Mouse (Mus musculus): ENCODE measurements around the gene Kif18a. TPM values are rescaled to one million over a fixed set of nuclear protein-coding genes. Genes with fewer than 3 reads are reported as not detected.

Gene Kif18a
- polyA plus RNA-seq (2015; fragmentation: Nextera tagmentation; extraction: Ambion mirVana) = 3.3 and 6.7 TPM in 2 replicates

DNA sequence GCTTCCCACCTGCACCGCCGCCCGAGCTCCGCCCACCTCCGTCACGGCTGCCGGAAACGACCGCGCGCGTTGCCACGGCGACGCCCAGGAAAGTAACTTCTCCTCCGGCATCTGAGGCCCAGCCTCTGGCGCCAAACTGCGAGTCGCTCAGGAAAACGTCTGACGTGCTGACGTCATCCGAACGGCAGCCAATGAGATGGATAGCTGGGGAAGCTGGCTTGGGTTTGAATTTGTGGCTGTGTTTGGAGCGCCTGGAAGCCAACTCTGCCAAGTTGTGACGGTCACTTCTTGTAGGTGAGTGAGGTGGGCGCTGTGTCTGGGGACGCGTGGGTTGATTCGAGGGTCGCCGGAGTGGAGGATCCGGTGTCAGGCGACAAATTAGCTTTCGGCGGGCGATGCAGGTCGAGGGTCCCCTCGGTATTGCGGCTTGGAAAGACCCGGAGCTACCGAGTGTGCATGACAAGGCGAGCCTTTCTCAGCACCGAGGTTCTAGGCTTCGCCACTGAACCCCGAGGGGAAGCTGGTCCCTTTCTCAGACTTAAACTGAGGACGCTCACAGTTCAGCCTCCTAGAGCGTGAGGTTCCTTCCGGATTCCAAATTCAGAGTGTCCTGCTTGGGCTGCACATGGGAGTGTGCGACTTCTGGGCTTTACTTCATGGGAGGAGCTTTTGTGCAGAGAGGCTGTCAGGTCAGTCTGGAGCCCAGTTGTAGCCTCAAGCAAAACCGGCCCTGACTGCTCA lies at the start of gene Kif18a, which contains the start of gene Mettl15:
Kif18a (plus strand) TSS at position 139 of the 741 bp plus-strand sequence.
Mettl15 (minus strand) TSS at position 149 of the 741 bp plus-strand sequence.
- peak within 1 kb of the TSS; percentile 69 for H3K9ac ChIP-seq (replicated peaks)
- H3K27me3 ChIP-seq (replicated peaks) = no peaks in the 10 kb centered on the region
- peak within 1 kb of the TSS; percentile 61 for H3K4me3 ChIP-seq (replicated peaks)
- H3K27ac ChIP-seq (replicated peaks) = peak within 1 kb of the TSS; percentile 81
- H3K4me2 ChIP-seq = peak within 1 kb of the TSS; percentile 90
- no peaks in the 10 kb centered on the region for H3K9me3 ChIP-seq (replicated peaks)
- ATAC-seq (ENCODE audit: low FRiP score) = peak; percentile 100
- H3K36me3 ChIP-seq = no peaks in the 10 kb centered on the region
- WGBS = under 1% methylated on average over 51 of the region's 51 CpGs
- peaks cover 12% of the 10 kb centered on the region for H3K4me1 ChIP-seq

DNA sequence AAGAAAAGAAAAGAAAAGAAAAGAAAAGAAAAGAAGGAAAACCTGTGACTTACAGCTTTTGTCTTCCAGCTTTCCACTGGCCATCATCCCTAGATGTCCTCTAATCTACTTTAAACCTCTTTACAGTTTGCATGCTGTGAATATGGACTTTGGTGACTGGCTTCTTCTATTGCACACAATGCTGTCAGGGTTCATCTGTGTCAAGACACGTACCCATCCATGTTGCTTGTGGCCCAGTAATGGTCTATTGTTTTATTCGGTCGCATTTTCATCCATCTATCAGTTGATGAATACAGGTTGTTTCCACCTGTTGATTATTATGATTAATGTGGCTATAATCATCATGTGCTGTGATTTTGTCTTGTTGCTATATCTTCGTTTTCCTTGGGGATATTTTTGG lies 46.7 kb upstream of the Kif18a start:
- Histone ChIP-seq H3K27ac (replicated peaks) (no peak overlapping the region), H3K4me1 (no peaks in the 10 kb centered on the region), H3K4me3 (replicated peaks) (no peak overlapping the region), H3K9me3 (replicated peaks) (no peaks in the 10 kb centered on the region), H3K27me3 (replicated peaks) (no peaks in the 10 kb centered on the region), H3K36me3 (no peaks in the 10 kb centered on the region), H3K9ac (replicated peaks) (no peak overlapping the region), H3K4me2 (no peak overlapping the region)
- no peak for ATAC-seq (ENCODE audit: low FRiP score)
- WGBS = 84% methylated on average over 4 of the region's 4 CpGs

DNA sequence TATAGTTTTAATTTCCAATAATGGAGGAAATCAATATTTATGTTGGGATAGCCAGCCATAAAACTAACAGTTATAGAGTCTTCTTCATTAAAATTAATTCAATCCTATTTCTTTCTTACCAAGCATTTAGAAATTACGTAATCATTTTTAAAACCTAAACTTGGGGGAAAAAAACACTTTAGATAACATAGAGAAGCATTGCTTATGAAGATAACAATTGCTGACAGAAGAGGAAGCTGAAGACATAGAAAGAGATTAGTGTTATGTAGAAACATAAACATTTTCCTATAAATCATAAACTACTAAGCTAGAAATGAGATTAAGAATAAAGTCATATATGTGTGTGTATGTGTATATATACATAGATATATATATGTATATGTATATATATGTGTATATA lies 44.8 kb upstream of the Kif18a start:
- H3K36me3 ChIP-seq = no peaks in the 10 kb centered on the region
- 92% methylated on average over 1 of the region's 1 CpGs for WGBS
- no peak overlapping the region for H3K4me3 ChIP-seq (replicated peaks)
- H3K27ac ChIP-seq (replicated peaks) = no peak overlapping the region
- no peak for ATAC-seq (ENCODE audit: low FRiP score)
- no peak overlapping the region for H3K4me2 ChIP-seq
- H3K27me3 ChIP-seq (replicated peaks) = no peaks in the 10 kb centered on the region
- H3K9me3 ChIP-seq (replicated peaks) = no peaks in the 10 kb centered on the region
- no peaks in the 10 kb centered on the region for H3K4me1 ChIP-seq
- H3K9ac ChIP-seq (replicated peaks) = no peak overlapping the region

DNA sequence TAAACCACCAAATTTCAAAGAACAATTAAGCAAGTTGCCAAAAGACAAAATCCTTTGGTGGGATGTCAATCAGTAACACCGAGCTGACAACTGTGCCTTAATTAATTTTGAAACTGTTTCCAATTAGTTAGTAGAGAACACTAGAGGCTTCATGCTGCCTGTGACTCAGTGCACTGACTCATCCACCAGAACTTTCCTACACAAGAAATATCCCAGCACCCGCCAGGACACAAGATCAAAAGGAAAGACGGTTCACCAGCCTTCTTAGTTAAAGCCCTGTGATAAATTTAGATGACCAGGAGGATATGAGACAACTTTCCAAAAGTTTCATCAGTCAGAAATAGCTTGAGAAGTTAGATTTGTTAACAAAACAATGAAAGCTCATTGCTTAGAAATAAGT lies 38.6 kb upstream of the Kif18a start:
- H3K27me3 ChIP-seq (replicated peaks) = no peaks in the 10 kb centered on the region
- no peak overlapping the region for H3K4me3 ChIP-seq (replicated peaks)
- H3K9me3 ChIP-seq (replicated peaks) = no peaks in the 10 kb centered on the region
- WGBS = 77% methylated on average over 3 of the region's 3 CpGs
- H3K4me1 ChIP-seq = no peaks in the 10 kb centered on the region
- no peaks in the 10 kb centered on the region for H3K36me3 ChIP-seq
- no peak overlapping the region for H3K4me2 ChIP-seq
- no peak for ATAC-seq (ENCODE audit: low FRiP score)
- H3K9ac ChIP-seq (replicated peaks) = no peak overlapping the region
- no peak overlapping the region for H3K27ac ChIP-seq (replicated peaks)

DNA sequence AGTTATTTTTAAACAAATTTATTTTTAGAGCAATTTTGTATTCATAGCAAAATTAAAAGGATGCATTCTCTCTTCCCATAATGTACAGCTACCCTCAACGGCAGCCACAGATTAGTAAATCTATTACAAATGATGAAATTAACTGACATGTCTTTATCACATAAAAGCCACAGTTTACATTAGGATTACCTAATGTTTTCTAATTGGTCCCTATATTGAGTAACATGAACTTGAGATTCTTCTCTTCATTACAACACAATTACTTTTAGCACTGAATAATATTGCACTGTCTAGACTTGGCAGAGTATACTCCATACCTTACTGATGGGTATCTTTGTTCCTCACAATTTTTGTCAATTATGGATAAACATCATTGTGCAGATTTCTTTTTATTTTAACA lies 17.8 kb upstream of the Kif18a start:
- Histone ChIP-seq H3K4me1 (no peaks in the 10 kb centered on the region), H3K27ac (replicated peaks) (no peak overlapping the region), H3K27me3 (replicated peaks) (no peaks in the 10 kb centered on the region), H3K9ac (replicated peaks) (no peak overlapping the region), H3K36me3 (no peaks in the 10 kb centered on the region), H3K9me3 (replicated peaks) (no peaks in the 10 kb centered on the region), H3K4me3 (replicated peaks) (no peak overlapping the region), H3K4me2 (no peak overlapping the region)
- ATAC-seq (ENCODE audit: low FRiP score) = no peak
- WGBS = 93% methylated on average over 1 of the region's 1 CpGs

DNA sequence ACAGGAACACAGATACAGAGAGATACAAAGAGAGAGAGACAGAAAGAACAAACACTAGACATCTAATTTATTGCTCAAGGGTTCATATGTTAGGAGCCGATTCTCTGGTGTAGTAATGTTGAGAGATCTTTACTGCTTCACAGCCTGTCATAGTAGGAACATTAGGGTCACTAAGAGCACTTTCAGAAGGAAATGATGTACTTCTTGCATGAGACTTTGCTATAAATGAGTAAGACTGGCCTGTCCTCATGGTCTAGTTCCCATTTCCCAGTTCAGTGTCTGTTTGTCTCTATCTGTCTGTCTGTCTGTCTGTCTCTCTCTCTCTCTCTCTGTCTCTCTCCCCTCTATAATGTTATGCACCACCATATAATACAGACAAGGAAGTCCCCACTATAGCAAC lies 7.4 kb upstream of the Kif18a start:
- H3K36me3 ChIP-seq = no peaks in the 10 kb centered on the region
- ATAC-seq (ENCODE audit: low FRiP score) = no peak
- H3K4me1 ChIP-seq = peaks cover 4% of the 10 kb centered on the region; the same call in 1 of the 2 replicates
- no peaks in the 10 kb centered on the region for H3K9me3 ChIP-seq (replicated peaks)
- WGBS = 69% methylated on average over 1 of the region's 1 CpGs
- H3K4me3 ChIP-seq (replicated peaks) = no peak overlapping the region
- H3K9ac ChIP-seq (replicated peaks) = no peak overlapping the region
- no peak overlapping the region for H3K4me2 ChIP-seq
- H3K27me3 ChIP-seq (replicated peaks) = no peaks in the 10 kb centered on the region
- H3K27ac ChIP-seq (replicated peaks) = no peak overlapping the region

DNA sequence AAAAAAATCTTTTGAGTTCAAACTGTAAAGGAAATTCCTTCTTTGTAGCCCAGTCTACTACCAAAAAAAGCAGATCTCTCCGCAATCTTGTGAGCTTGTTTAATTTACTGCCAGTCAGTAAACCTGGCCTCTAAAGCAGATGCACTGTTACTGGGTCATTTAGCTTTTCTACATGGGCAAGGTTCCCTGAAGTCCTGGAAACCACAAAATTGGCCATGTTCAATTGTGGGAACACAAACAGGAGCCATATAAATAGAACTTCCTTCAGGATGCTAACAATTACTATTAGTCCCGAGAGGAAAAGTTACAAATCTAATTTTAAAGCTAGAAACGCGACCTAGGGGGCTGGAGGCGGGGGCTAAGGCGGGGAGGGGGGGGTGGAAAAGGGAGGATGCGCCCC lies 2.9 kb upstream of the Kif18a start:
- peak overlapping the region; percentile 44 for H3K4me3 ChIP-seq (replicated peaks)
- no peaks in the 10 kb centered on the region for H3K9me3 ChIP-seq (replicated peaks)
- H3K9ac ChIP-seq (replicated peaks) = 0 out of 2 replicates have a peak overlapping the region, but pooled peaks have one; percentile 14
- WGBS = 0% methylated on average over 7 of the region's 7 CpGs
- peaks cover 12% of the 10 kb centered on the region for H3K4me1 ChIP-seq
- H3K27ac ChIP-seq (replicated peaks) = peak overlapping the region; percentile 51; the same call in 1 of the 2 replicates
- no peak for ATAC-seq (ENCODE audit: low FRiP score)
- peak overlapping the region; percentile 57 for H3K4me2 ChIP-seq
- H3K36me3 ChIP-seq = no peaks in the 10 kb centered on the region
- no peaks in the 10 kb centered on the region for H3K27me3 ChIP-seq (replicated peaks)

DNA sequence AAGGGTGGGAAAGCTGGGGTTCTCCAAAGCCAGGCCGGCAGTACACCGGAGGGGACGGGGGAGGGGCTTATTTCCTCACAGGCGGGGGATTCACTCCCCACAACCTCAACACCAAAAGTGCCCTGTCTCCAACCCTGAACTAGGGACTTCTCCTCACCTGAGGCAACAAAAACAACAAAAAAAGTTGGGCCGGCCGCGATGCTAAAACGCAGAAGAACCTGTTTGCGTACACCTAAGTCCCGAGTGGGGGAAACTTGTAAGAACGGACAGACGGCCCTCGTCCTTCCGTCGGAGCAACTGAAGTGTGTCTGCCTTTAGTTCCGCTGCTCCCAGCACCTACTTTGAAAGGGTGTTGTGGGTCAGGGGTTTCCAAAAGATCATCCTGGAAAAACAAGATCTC lies 2.5 kb upstream of the Kif18a start:
- peaks cover 12% of the 10 kb centered on the region for H3K4me1 ChIP-seq
- WGBS = 2% methylated on average over 16 of the region's 16 CpGs
- H3K9me3 ChIP-seq (replicated peaks) = no peaks in the 10 kb centered on the region
- H3K4me3 ChIP-seq (replicated peaks) = peak overlapping the region; percentile 44
- H3K9ac ChIP-seq (replicated peaks) = peak overlapping the region; percentile 14; the same call in 1 of the 2 replicates
- H3K36me3 ChIP-seq = no peaks in the 10 kb centered on the region
- no peak for ATAC-seq (ENCODE audit: low FRiP score)
- peak overlapping the region; percentile 51; the same call in 1 of the 2 replicates for H3K27ac ChIP-seq (replicated peaks)
- H3K4me2 ChIP-seq = peak overlapping the region; percentile 57
- H3K27me3 ChIP-seq (replicated peaks) = no peaks in the 10 kb centered on the region

DNA sequence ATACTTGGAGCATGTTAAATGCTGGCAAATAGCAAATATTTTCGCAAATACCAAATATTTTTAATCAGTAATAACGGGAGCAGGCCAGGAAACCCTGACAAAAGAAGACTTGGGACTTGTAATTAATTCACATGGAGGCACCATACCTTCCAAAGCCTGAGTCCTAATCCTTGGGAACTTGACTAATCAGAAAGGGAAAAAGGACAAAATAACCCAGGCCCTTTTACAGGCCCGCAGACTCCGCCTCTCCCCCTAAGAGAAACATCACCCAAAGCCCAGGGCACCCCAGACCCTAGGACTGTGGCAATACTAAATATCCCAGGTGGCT lies 302 bp upstream of the Kif18a start:
- Histone ChIP-seq H3K4me2 (peak overlapping the region; percentile 90), H3K27me3 (replicated peaks) (no peaks in the 10 kb centered on the region), H3K36me3 (no peaks in the 10 kb centered on the region), H3K9me3 (replicated peaks) (no peaks in the 10 kb centered on the region), H3K9ac (replicated peaks) (peak overlapping the region; percentile 69), H3K4me3 (replicated peaks) (peak overlapping the region; percentile 61), H3K4me1 (peaks cover 12% of the 10 kb centered on the region), H3K27ac (replicated peaks) (peak overlapping the region; percentile 81)
- no peak for ATAC-seq (ENCODE audit: low FRiP score)
- 5% methylated on average over 4 of the region's 4 CpGs for WGBS

DNA sequence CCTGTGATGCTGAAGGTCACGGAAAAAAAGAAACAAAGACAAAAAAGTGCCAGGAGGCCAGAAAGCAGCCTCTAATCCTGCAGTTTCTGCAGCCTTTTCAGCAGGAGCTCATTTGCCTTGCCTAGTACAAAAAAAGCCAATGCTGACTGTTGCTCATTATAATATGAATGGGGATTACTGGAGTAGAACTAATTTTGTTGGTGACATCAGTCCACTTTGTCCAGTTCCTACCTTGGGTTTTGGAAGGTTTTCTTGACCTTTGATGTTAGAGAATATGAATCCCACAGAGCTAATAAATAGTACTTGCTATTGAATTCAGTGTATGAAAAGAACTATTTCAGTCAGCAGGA lies 778 bp downstream of the Kif18a start:
- Histone ChIP-seq H3K27ac (replicated peaks) (peak overlapping the region; percentile 70), H3K4me2 (peak overlapping the region; percentile 90), H3K4me1 (peaks cover 12% of the 10 kb centered on the region), H3K9ac (replicated peaks) (peak overlapping the region; percentile 45), H3K36me3 (no peaks in the 10 kb centered on the region), H3K27me3 (replicated peaks) (no peaks in the 10 kb centered on the region), H3K9me3 (replicated peaks) (no peaks in the 10 kb centered on the region), H3K4me3 (replicated peaks) (peak overlapping the region; percentile 61)
- 0% methylated on average over 1 of the region's 1 CpGs for WGBS
- no peak for ATAC-seq (ENCODE audit: low FRiP score)

DNA sequence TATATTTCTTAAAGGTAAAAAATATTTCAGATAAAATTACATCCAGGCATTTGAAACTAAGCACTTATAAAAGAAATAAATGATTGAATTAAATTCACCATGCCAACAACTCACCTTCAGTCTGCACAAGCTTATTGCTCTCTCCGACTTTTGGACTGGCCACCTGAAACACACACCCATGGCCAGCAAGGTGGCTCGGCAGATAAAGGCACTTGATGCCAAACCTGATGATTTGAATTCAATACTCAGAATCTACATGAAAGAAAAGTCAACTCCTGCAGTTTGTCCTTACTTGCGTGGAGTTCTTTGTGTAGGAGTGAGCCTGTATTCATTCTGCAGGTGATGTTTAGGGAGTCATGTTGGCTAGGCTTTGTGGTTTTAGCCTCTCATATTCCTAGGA lies 3.6 kb downstream of the Kif18a start:
- H3K36me3 ChIP-seq = no peaks in the 10 kb centered on the region
- no peak for ATAC-seq (ENCODE audit: low FRiP score)
- no peak overlapping the region for H3K27ac ChIP-seq (replicated peaks)
- H3K9ac ChIP-seq (replicated peaks) = no peak overlapping the region
- no peak overlapping the region for H3K4me3 ChIP-seq (replicated peaks)
- H3K27me3 ChIP-seq (replicated peaks) = no peaks in the 10 kb centered on the region
- H3K4me1 ChIP-seq = peaks cover 7% of the 10 kb centered on the region
- no peak overlapping the region for H3K4me2 ChIP-seq
- H3K9me3 ChIP-seq (replicated peaks) = no peaks in the 10 kb centered on the region
- WGBS = 95% methylated on average over 3 of the region's 3 CpGs

DNA sequence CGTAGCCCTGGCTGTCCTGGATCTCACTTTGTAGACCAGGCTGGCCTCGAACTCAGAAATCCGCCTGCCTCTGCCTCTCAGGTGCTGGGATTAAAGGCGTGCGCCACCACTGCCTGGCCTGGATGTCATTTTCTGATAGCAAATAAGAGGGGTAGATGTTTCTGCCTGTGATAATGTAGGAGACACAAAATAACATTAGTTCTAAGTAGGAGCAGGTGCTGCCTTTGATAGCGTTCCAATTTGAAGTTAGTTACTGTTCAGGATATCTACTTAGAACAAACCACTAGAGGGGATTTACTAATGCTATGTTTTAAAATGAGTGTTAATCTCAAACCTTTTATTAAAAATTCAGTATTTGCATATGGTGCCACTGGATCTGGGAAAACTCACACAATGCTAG lies 8.8 kb downstream of the Kif18a start:
- H3K27ac ChIP-seq (replicated peaks) = no peak overlapping the region
- H3K9me3 ChIP-seq (replicated peaks) = no peaks in the 10 kb centered on the region
- H3K4me1 ChIP-seq = no peaks in the 10 kb centered on the region
- H3K36me3 ChIP-seq = no peaks in the 10 kb centered on the region
- no peak for ATAC-seq (ENCODE audit: low FRiP score)
- no peak overlapping the region for H3K4me2 ChIP-seq
- no peak overlapping the region for H3K9ac ChIP-seq (replicated peaks)
- no peaks in the 10 kb centered on the region for H3K27me3 ChIP-seq (replicated peaks)
- WGBS = 94% methylated on average over 6 of the region's 6 CpGs
- no peak overlapping the region for H3K4me3 ChIP-seq (replicated peaks)

Measured in neural tube, embryonic 15.5 days (tissue).